ENCODE assay signal across 15 mouse cellular contexts in genomic region chr2:125356486-125356885, GRCm38 (mm10).
DNase-seq lines count a peak whose midpoint lies in the region; ATAC-seq lines count a peak whose summit lies in the region.
"Had no signal": no experiment of that assay in that cellular context is flagged by ENCODE, and none has a peak within 500 bp of the region (broad histone marks: within the 10 kb centered on the region; RNA-seq: fewer than 3 reads in every experiment).

No protein-coding gene starts in this region.

- H3K9me3 ChIP-seq in limb, embryonic 15.5 days = no peaks in the 10 kb centered on the region
- no peaks in the 10 kb centered on the region for H3K9me3 ChIP-seq in limb, embryonic 10.5 days (replicated peaks)
- H3K9me3 ChIP-seq: G1E had no signal

- no peak overlapping the region for H3K9ac ChIP-seq in limb, embryonic 15.5 days

- peaks cover 12% of the 10 kb centered on the region for H3K4me1 ChIP-seq in limb, embryonic 15.5 days
- H3K4me1 ChIP-seq in limb, embryonic 10.5 days = peaks cover 10% of the 10 kb centered on the region; the same call in 1 of the 2 replicates
- peaks cover 3% of the 10 kb centered on the region for H3K4me1 ChIP-seq in brown adipose tissue, adult 24 weeks (ENCODE audit: control insufficient read depth, insufficient read depth, insufficient read length, low read length)

- DNase-seq in heart, adult 18-20 months = peak; percentile 26 to 38
- DNase-seq in heart, adult 8-10 months (ENCODE audit: low spot score) = no peak
- no peak for DNase-seq in limb, embryonic 10.5 days (ENCODE audit: low spot score)
- DNase-seq in splenic B cell, adult 2 months (ENCODE audit: low read depth, low spot score) = peak; percentile 37
- DNase-seq in thymus, postnatal 4 days = no peak
- DNase-seq in neural tube, embryonic 10.5 days (ENCODE audit: extremely low spot score, low spot score) = no peak
- DNase-seq: cerebellum, adult 11-12 months; gastrocnemius, postnatal 36 days; lung, postnatal 4 days; midbrain, embryonic 14.5 days; right cerebral cortex, postnatal 4 days had no signal

- H3K27me3 ChIP-seq in limb, embryonic 15.5 days = no peaks in the 10 kb centered on the region
- no peaks in the 10 kb centered on the region for H3K27me3 ChIP-seq in limb, embryonic 10.5 days (ENCODE audit: low read depth, poor library complexity, severe bottlenecking)
- H3K27me3 ChIP-seq in splenic B cell, adult 2 months (ENCODE audit: control insufficient read depth, insufficient read depth, low read length, poor library complexity, severe bottlenecking) = no peaks in the 10 kb centered on the region

- ATAC-seq in limb, embryonic 15.5 days (ENCODE audit: insufficient number of reproducible peaks, low FRiP score, low TSS enrichment, low read depth) = no peak
- ATAC-seq: hindbrain, embryonic 16.5 days had no signal

- H3K4me3 ChIP-seq in limb, embryonic 15.5 days = no peak overlapping the region
- no peak overlapping the region for H3K4me3 ChIP-seq in limb, embryonic 10.5 days
- no peak overlapping the region for H3K4me3 ChIP-seq in brown adipose tissue, adult 24 weeks (ENCODE audit: insufficient read depth, low read depth, low read length)

- WGBS in limb, embryonic 15.5 days = 36% methylated on average over 3 of the region's 3 CpGs
- WGBS in limb, embryonic 10.5 days = 63% methylated on average over 3 of the region's 3 CpGs

- peak overlapping the region; percentile 61 for H3K27ac ChIP-seq in limb, embryonic 15.5 days
- no peak overlapping the region for H3K27ac ChIP-seq in limb, embryonic 10.5 days
- peak overlapping the region; percentile 32; the same call in 1 of the 2 replicates for H3K27ac ChIP-seq in brown adipose tissue, adult 24 weeks (replicated peaks; ENCODE audit: low read depth, low read length)

- peaks cover 43% of the 10 kb centered on the region for H3K36me3 ChIP-seq in limb, embryonic 15.5 days
- peaks cover 3% of the 10 kb centered on the region; the same call in 1 of the 2 replicates for H3K36me3 ChIP-seq in limb, embryonic 10.5 days
- H3K36me3 ChIP-seq in splenic B cell, adult 2 months (ENCODE audit: control insufficient read depth, insufficient read depth, low read length, poor library complexity, severe bottlenecking) = no peaks in the 10 kb centered on the region
- H3K36me3 ChIP-seq: G1E had no signal

- H3K4me2 ChIP-seq in limb, embryonic 15.5 days = no peak overlapping the region

Comparison
In these comparisons a context has a peak if more than half of its experiments do, and no peak if none do; other contexts are left out.
1. DNase-seq: peak in heart, adult 18-20 months (2 of 2) and splenic B cell, adult 2 months (single experiment); none in heart, adult 8-10 months (single experiment), limb, embryonic 10.5 days (single experiment), thymus, postnatal 4 days (single experiment) and neural tube, embryonic 10.5 days (single experiment).